Mouse (Mus musculus) kidney, adult 2 months (tissue): ENCODE measurements around the gene Galnt2.

Experiments
- CTCF ChIP-seq: fragments of 200-500 bp; conservative IDR thresholded peaks from 2 replicates; pipeline ENCODE4 v1.5.1; 2011; ENCODE audit warnings: low read depth, mild to moderate bottlenecking, control low read depth, low read length, moderate library complexity, mixed read lengths; ENCODE audit not compliant: insufficient read depth, insufficient read length
- POLR2A ChIP-seq: fragments of 200-500 bp; IDR thresholded peaks from one replicate; pipeline ENCODE4 v1.6.1; 2011; ENCODE audit warnings: low read depth, low read length, control low read depth

DNA sequence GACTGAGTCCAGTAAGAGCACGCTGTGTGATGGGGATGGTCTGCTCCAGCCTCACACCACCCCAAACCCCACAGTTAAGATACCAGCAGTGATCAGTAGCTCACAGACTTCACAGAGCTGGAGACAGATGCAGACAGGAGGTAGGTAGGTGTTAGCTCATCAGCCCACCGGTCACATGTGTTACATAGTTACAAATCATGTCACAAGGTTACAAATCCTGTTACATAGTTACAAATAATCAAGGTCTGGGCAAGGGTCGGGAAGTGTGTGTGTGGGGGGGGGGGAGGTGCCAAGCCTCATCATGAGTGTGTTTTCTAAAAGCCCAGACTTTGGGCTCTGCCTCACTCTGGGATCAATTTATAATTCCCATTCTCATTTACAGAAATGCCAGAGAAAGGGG lies 129.7 kb downstream of the Galnt2 start:
- TF ChIP-seq CTCF: no peak
- TF ChIP-seq POLR2A: no peak
